Mouse (Mus musculus) cerebellum, adult 8-10 months (tissue): Measurements from ENCODE around the gene Scnn1a.
"Not testable (repeated sequence)": the region's sequence is repeated elsewhere in the genome, so short reads cannot be mapped to it uniquely, and the experiment has no call there.

Experiments used
- DNase-seq: peaks from one replicate; pipeline ENCODE4 v3.0.0; 2022

Gene Scnn1a

GRCm38 (mm10) chr6:125320323-125320722 is at the start of gene Scnn1a:
Gene Scnn1a (plus strand): TSS chr6:125320659.
- no peak for DNase-seq

GRCm38 (mm10) chr6:125271455-125272227 is 48.8 kb upstream of the Scnn1a start:
- DNase-seq: peak; percentile 95

DNA sequence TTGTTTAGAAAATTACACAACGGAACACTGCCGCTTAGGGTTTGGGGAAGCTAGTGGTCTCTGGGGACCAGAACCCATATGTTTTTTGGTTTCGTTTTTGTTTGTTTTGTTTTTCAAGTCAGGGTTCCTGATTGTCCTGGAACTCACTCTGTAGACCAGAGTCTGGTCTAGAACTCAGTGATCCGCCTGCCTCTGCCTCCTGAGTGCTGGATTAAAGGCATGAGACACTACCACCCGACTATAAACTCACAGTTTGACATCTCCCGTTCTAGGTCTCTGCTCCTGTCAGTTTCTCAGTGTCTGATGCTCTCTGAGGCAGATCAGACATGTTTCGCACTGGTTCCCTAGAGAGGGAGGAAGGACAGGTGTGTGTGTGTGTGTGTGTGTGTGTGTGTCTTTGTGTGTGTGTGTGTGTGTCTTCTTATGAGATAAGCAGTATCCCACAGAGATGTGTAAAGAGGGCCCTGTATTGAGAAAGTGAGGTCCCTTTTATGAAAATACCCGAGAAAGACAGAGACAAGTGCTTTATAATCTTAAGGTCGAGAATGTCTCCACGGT is 48.2 kb upstream of the Scnn1a start:
- no peak for DNase-seq

- no peak for DNase-seq
Measured at GRCm38 (mm10) chr6:125274841-125275563, 45.5 kb upstream of the Scnn1a start.

GRCm38 (mm10) chr6:125279729-125280128 is 40.7 kb upstream of the Scnn1a start:
- no peak for DNase-seq

GRCm38 (mm10) chr6:125282721-125283120 is 37.7 kb upstream of the Scnn1a start:
- not testable (repeated sequence) for DNase-seq

DNA sequence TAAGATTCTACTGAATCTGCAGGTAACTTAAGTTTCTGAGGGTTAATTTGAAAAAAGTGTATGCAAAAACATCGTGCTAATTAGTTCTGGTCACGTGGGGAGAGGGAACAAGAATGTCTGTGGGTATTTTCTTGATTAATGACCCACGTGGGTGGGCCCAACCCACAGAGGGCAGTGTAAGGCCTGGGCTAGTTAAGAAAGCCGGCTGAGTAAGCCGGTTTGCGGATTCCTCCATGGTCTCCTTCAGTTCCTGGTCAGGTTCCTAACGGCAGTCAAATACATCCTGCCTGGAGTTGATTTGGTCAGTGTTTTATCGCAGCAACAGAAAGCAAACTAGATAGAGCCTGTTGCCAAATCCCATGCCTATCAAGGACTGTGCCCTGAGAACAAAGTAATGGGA is 36.2 kb upstream of the Scnn1a start:
- DNase-seq: no peak

DNA sequence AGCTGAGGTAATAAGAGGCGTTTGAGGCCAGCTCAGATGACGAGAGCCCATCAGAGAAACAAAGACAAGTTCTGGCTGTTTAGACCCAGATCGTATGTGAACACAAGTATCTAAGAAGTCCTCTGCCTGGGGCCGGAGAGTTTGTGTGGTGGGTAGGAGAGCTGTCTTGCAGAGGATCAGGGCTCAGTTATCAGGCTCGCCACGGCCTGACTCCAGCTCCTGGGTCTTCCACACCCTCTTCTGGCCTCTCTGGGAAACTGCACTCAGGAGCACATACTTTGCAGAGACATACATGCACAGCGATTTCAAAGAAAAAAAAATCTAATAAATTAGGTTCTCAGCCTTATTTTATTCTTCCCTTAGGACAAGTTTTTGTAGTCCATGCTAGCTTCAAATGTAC is 35.7 kb upstream of the Scnn1a start:
- DNase-seq: no peak

GRCm38 (mm10) chr6:125285890-125286289 is 34.6 kb upstream of the Scnn1a start, which contains the start of gene Tuba3a:
Gene Tuba3a (minus strand): TSS chr6:125286042.
- no peak for DNase-seq

GRCm38 (mm10) chr6:125286944-125287343 is 33.5 kb upstream of the Scnn1a start:
- no peak for DNase-seq

DNA sequence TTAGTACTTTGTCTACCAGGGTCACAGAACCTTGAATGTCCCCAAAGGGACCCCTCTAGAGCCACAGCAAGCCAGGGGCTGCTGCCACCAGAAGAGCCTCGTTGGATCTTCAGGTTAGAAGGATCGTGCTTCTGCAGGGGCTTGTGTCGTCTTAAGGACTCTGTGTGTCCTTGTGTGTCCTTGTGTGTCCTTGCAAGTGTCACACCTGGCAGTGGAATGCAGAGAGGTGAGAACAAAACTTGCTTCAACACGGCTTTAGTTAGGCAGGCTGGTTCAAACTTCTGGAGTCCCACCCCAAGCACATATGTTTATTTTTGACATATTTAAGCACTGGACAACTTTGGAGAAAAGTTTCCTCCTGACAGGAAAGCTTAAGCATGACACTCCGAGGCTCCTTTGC is 31.7 kb upstream of the Scnn1a start:
- no peak for DNase-seq

- DNase-seq: no peak
Measured at GRCm38 (mm10) chr6:125291329-125291728, 29.1 kb upstream of the Scnn1a start.

- DNase-seq: no peak
Measured at GRCm38 (mm10) chr6:125292256-125292655, 28.2 kb upstream of the Scnn1a start.

DNA sequence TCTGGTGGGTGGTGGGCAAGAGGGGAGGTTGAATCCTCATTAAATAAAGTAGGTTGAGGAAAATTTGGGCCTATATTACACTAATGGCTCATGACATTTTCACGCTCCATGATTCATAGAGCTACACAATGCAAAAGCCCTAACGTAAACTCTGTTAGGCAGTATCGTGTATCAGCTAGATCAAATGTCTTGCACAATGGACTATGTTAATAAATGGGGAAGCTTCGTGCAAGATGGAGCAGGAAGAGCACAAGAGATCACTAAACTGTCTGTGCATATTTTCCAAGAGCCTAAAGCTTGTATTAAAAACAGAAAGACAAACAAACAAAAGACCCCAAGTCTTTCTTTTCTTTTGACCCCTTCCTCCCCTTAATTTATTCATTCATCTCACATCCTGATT is 26.4 kb upstream of the Scnn1a start:
- no peak for DNase-seq

- DNase-seq: no peak
Measured at GRCm38 (mm10) chr6:125297149-125297820, 23.2 kb upstream of the Scnn1a start.

DNA sequence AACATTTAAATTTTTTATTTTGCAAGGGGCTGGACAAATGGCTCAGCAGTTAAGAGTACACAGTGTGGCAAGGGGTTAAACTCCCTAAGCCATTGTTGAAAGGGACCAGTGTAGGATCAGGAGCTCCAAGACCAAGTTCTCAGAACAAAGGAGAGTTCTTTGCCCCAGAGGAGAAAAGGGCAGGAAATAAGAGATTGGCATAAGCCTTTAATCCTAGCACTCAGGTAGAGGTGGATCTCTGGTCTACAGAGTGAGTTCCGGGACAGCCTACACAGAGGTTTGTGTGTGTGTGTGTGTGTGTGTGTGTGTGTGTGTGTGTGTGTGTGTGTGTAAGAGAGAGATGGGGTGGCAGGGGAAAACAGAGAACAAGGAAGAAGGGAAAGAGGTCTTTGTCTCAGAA is 19.5 kb upstream of the Scnn1a start:
- no peak for DNase-seq

DNA sequence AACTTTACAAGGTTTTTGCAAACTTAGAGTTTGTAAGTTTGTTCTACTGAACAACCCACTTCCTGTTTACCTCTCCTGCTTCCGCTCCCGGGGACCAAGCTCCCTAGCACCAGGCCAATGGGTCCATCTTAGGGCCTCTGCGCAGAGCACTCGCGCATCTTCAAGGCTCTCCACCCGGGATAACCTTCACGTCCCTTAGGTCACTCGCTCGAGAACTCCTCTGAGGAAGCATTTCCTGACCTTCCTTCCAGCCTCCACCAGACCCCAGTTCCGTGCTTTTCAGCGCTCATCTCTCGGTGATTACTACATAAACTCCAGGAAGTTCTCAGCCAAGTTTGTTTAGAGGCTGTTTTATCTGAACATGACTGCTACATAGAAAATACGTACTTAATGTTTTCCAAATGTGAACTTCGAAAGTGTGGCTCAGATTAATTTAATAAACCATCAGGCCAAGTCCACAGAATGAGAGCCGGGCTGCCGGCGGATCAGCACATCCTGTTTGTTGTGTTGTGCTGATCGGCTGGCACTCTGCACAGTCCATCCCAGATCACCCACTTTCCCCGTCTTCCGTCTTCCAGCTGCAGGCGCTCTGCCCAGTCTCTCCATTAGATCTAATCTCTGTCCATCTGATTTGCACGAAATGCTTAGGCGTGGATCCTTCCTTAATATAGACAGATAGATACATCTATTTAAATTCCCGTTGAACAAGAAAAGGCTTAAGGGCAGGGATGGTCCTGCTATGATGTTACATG is 18.1 kb upstream of the Scnn1a start:
- DNase-seq: no peak

GRCm38 (mm10) chr6:125303242-125303641 is 17.2 kb upstream of the Scnn1a start:
- no peak for DNase-seq

DNA sequence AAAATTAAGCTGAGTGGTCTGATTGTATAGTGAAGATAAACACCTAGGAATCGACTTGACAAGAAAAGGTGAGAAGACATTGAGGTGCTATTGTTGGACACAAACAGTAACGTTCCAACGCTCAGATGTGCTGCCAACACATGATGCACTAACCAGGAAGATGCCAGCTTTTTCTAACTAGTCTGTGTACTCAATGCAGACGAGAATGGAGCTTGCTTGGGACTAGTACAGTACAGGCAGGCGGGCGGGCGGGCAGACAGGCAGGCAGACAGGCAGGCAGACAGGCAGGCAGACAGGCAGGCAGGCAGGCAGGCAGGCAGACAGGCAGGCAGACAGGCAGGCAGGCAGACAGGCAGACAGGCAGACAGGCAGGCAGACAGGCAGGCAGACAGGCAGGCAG is 16.1 kb upstream of the Scnn1a start:
- DNase-seq: not testable (repeated sequence)

GRCm38 (mm10) chr6:125305465-125305864 is 15.0 kb upstream of the Scnn1a start:
- DNase-seq: no peak

DNA sequence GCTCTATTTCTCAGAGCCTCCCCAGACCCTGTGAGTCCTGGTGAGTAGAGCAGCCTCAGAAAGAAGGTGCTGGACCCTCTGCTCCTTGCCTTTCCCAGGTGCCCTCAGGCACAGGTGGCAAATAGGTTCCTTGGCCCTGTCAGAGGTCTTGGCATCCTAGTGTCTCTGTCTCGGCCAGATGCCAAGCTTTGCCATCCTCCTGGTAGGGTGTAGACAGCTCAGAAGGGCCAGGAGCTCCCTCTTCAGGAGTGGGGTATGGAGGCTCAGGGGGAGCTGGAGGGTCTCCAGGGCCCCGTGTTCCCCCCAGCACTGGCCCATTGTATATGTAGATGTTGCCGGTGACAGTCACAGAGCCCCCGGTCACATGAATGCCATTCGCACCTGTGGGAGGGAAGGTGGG is 13.4 kb upstream of the Scnn1a start:
- no peak for DNase-seq

DNA sequence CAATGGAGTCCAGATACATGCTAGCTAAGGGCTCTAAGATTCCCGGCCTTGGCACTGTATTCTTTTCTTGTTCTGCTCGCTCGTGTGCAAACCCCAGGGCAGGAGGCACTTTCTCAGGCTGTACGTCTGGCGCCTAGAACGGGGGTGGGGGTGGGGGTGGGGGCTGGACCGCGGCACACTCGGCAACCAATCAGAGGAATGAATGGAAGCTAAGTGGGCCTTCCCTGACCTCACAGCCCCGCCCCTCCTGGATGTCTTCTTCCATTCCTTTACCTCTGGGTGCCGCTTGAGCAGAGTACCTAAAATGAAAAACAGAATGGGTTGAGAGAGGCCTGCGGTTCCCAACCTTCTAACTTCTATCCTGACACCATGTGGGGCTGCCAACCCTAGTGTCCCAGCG is 11.5 kb upstream of the Scnn1a start:
- DNase-seq: no peak

GRCm38 (mm10) chr6:125309406-125309805 is 11.1 kb upstream of the Scnn1a start:
- DNase-seq: no peak
